Mouse (Mus musculus) intestine, embryonic 15.5 days (tissue): ENCODE results near the gene Prph2. TPM values are rescaled to one million over a fixed set of nuclear protein-coding genes. Genes with fewer than 3 reads are reported as not detected.

Experiments
- ATAC-seq: fragments of 200-750 bp; cut with Nextera tagmentation; 2 replicates; pipeline ENCODE4 v1.8.0; 2017; ENCODE audit warnings: moderate TSS enrichment, moderate library complexity
- H3K27ac ChIP-seq: fragments of 300-500 bp; sonication (generic); 2 replicates; pipeline ENCODE4 v1.5.1; 2015; ENCODE audit warnings: mild to moderate bottlenecking, inconsistent platforms
- H3K27me3 ChIP-seq: fragments of 300-500 bp; sonication (generic); replicated peaks from 2 replicates; pipeline ENCODE4 v1.6.1; 2015; ENCODE audit warnings: inconsistent platforms
- H3K36me3 ChIP-seq: fragments of 300-500 bp; sonication (generic); 2 replicates; pipeline ENCODE4 v1.6.1; 2015; ENCODE audit warnings: inconsistent platforms
- H3K4me1 ChIP-seq: fragments of 300-500 bp; sonication (generic); replicated peaks from 2 replicates; pipeline ENCODE4 v1.6.1; 2015; ENCODE audit warnings: inconsistent platforms
- H3K4me2 ChIP-seq: fragments of 300-500 bp; sonication (generic); replicated peaks from 2 replicates; pipeline ENCODE4 v1.6.1; 2015; ENCODE audit warnings: mild to moderate bottlenecking, inconsistent platforms
- H3K4me3 ChIP-seq: fragments of 300-500 bp; sonication (generic); replicated peaks from 2 replicates; pipeline ENCODE4 v1.5.1; 2015; ENCODE audit warnings: inconsistent platforms
- H3K9ac ChIP-seq: fragments of 300-500 bp; sonication (generic); 2 replicates; pipeline ENCODE4 v1.6.1; 2015; ENCODE audit warnings: inconsistent platforms
- H3K9me3 ChIP-seq: fragments of 300-500 bp; sonication (generic); 2 replicates; pipeline ENCODE4 v1.6.1; 2016; ENCODE audit warnings: inconsistent platforms
- whole genome bisulfite sequencing: fragments of 180-500 bp; shearing (Covaris S2); methylation state at CpG from one replicate; pipeline ENCODE4 v1.1.7; 2015; 5-methylcytosine and 5-hydroxymethylcytosine counted together
- polyA plus RNA-seq: library from polyadenylated mRNA; unstranded; fragments of >200 nt; fragmentation: Nextera tagmentation; extraction: Ambion mirVana; gene quantifications from 2 replicates; pipeline ENCODE4 v1.2.1, GENCODE M21; 2015

Gene Prph2
- polyA plus RNA-seq, 1 experiment from 2014 or later = not detected

DNA sequence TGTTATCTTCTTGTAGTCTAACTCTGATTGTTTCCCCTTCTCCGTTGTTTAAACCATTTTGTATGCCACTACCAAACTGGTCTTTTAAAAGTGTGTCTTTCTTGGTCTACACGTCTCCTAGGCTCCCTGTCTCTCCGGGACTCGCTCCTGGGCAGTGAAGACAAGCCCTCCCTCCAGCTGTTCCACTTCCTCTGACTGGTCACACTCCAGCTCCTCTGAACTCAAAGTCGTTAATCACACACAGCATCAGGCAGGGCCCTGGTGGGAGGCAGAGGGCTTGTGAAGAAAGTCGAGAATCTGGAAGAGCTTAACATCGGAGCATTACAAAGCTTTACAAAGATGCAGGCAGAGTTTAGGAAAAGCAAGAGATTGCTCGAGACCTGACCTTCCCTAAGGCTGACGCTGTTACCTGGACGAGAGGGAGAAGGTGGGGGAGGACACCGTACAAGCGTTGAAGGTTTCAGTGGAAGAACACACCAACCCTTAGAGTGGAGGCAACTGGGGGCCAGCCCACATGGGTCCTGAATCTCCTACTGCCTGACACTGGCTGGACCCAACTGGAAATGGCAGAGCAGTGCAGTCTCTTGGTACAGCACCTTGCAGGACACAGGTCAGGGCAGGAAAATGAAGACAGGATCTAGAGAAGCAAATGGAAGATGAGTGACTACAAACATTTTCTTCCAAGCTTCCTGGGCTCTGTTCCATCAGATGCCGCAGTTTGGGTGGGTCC is 12.9 kb upstream of the Prph2 start:
- ATAC-seq = peak; percentile 45; the same call in 1 of the 2 replicates

GRCm38 (mm10) chr17:46900941-46901340 is 9.3 kb upstream of the Prph2 start:
- Histone ChIP-seq H3K36me3 (no peaks in the 10 kb centered on the region), H3K27me3 (no peaks in the 10 kb centered on the region), H3K4me1 (peaks cover 3% of the 10 kb centered on the region; the same call in 1 of the 2 replicates), H3K9me3 (no peaks in the 10 kb centered on the region), H3K9ac (no peak overlapping the region), H3K4me3 (no peak overlapping the region), H3K27ac (no peak overlapping the region), H3K4me2 (no peak overlapping the region)
- 57% methylated on average over 2 of the region's 2 CpGs for WGBS
- no peak for ATAC-seq

More for the DNA sequence above, 12.9 kb upstream of the Prph2 start:
- no peak overlapping the region; the same call in 1 of the 2 replicates for H3K27ac ChIP-seq
- H3K4me1 ChIP-seq = peaks cover 4% of the 10 kb centered on the region; the same call in 1 of the 2 replicates
- H3K4me2 ChIP-seq = no peak overlapping the region
- H3K9me3 ChIP-seq = no peaks in the 10 kb centered on the region
- WGBS = 39% methylated on average over 13 of the region's 13 CpGs
- no peaks in the 10 kb centered on the region for H3K27me3 ChIP-seq
- no peak overlapping the region for H3K4me3 ChIP-seq
- H3K9ac ChIP-seq = no peak overlapping the region
- no peaks in the 10 kb centered on the region for H3K36me3 ChIP-seq

DNA sequence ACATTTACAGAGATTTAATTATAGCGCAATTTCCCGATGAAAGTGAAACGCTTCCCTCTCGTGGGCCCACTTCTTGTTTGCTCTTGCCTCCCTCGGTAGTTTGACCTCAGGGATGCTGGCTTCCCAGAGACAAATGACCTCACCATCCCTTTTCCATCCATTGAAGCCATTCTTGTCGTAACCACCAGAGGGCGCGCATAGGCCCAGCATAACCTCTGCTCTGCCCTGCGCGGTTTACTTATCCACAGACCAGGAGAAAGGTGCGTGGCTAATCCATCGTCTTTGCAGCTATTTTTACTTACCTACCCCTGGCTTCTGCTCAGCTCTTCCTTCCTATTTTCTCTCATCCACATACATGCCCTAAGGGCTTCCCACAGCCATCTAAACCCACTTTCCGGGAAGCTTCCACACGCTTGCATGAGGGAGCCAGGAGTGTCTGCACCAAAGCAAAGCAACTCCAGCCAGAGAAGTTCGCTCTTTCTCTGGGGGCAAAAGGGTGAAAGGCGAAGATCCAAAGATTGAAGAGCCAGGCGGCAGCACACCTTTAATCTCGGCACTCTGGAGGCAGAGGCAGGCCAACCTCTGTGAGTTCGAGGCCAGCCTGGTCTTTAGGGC is 6.3 kb upstream of the Prph2 start:
- peak; percentile 82 for ATAC-seq

GRCm38 (mm10) chr17:46912331-46912730 is 2.1 kb downstream of the Prph2 start:
- Histone ChIP-seq H3K4me1 (no peaks in the 10 kb centered on the region; the same call in 1 of the 2 replicates), H3K4me3 (no peak overlapping the region), H3K9me3 (no peaks in the 10 kb centered on the region), H3K4me2 (no peak overlapping the region), H3K27ac (no peak overlapping the region), H3K27me3 (no peaks in the 10 kb centered on the region), H3K9ac (no peak overlapping the region), H3K36me3 (no peaks in the 10 kb centered on the region)
- no peak for ATAC-seq
- 43% methylated on average over 6 of the region's 6 CpGs for WGBS

More for the DNA sequence above, 6.3 kb upstream of the Prph2 start:
- no peak overlapping the region for H3K9ac ChIP-seq
- H3K27ac ChIP-seq = no peak overlapping the region
- H3K4me3 ChIP-seq = no peak overlapping the region
- no peak overlapping the region; the same call in 1 of the 2 replicates for H3K4me2 ChIP-seq
- 22% methylated on average over 19 of the region's 19 CpGs for WGBS
- H3K4me1 ChIP-seq = peaks cover 3% of the 10 kb centered on the region; the same call in 1 of the 2 replicates
- no peaks in the 10 kb centered on the region for H3K36me3 ChIP-seq
- no peaks in the 10 kb centered on the region for H3K9me3 ChIP-seq
- H3K27me3 ChIP-seq = no peaks in the 10 kb centered on the region

DNA sequence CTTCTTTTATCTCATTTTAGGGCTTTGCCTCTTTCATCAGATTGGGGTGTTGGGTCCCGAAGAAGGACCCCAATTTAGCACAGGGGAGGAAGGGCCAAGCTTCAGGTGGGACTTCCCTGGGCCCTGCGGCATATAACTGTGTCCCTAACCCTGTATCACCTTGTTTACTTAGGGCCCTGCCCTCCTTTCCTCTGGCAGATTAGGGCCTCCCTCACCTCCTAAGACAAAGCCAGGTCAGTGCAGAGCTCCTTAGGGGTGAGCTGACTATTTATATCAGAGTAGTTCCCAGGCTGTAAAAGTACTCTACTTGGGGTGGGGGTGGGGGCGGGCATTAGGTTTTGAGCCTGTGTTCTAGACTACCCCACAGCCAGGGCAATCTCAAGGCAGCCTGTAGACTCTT is 4.9 kb downstream of the Prph2 start:
- Histone ChIP-seq H3K4me2 (no peak overlapping the region), H3K27ac (no peak overlapping the region), H3K9me3 (no peaks in the 10 kb centered on the region), H3K36me3 (no peaks in the 10 kb centered on the region), H3K9ac (peak overlapping the region; percentile 6; the same call in 1 of the 2 replicates), H3K27me3 (no peaks in the 10 kb centered on the region), H3K4me1 (no peaks in the 10 kb centered on the region; the same call in 1 of the 2 replicates), H3K4me3 (no peak overlapping the region)
- ATAC-seq = no peak
- WGBS = 41% methylated on average over 3 of the region's 3 CpGs

- H3K4me1 ChIP-seq = no peaks in the 10 kb centered on the region; the same call in 1 of the 2 replicates
- 25% methylated on average over 4 of the region's 4 CpGs for WGBS
- H3K27me3 ChIP-seq = no peaks in the 10 kb centered on the region
- no peak overlapping the region for H3K4me2 ChIP-seq
- no peak for ATAC-seq
- H3K36me3 ChIP-seq = no peaks in the 10 kb centered on the region
- no peak overlapping the region for H3K27ac ChIP-seq
- no peaks in the 10 kb centered on the region for H3K9me3 ChIP-seq
- no peak overlapping the region for H3K4me3 ChIP-seq
- no peak overlapping the region for H3K9ac ChIP-seq
Observed at GRCm38 (mm10) chr17:46918951-46919350, 8.7 kb downstream of the Prph2 start.

GRCm38 (mm10) chr17:46920855-46921254 is 10.6 kb downstream of the Prph2 start:
- Histone ChIP-seq H3K27me3 (no peaks in the 10 kb centered on the region), H3K36me3 (no peaks in the 10 kb centered on the region), H3K9ac (no peak overlapping the region), H3K4me3 (no peak overlapping the region), H3K9me3 (no peaks in the 10 kb centered on the region), H3K4me1 (no peaks in the 10 kb centered on the region), H3K4me2 (no peak overlapping the region), H3K27ac (no peak overlapping the region)
- WGBS = 50% methylated on average over 6 of the region's 6 CpGs
- ATAC-seq = no peak

DNA sequence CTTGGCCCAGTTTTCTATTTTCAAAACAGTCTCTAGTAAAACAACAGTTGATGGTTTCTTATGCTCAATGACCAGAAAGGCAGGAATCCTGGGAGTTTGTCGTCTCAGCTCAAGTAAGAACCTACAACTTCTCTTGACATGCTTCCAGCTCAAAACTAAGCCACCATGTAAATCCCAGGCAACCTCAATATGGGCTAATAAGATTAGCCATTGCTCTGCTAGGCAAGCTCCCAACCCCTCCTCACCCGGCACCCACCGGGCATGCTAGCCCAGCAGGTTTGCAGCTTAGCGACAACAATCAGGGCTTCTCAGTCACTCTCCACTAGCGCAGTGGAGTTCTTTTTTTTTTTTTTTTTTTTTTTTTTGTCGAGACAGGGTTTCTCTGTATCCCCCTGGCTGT is 15.9 kb downstream of the Prph2 start:
- Histone ChIP-seq H3K4me1 (no peaks in the 10 kb centered on the region), H3K36me3 (peaks cover 9% of the 10 kb centered on the region; the same call in 1 of the 2 replicates), H3K4me2 (no peak overlapping the region), H3K27me3 (no peaks in the 10 kb centered on the region), H3K9me3 (no peaks in the 10 kb centered on the region), H3K4me3 (no peak overlapping the region), H3K27ac (no peak overlapping the region), H3K9ac (no peak overlapping the region)
- no peak for ATAC-seq
- 58% methylated on average over 6 of the region's 6 CpGs for WGBS

- H3K4me2 ChIP-seq = no peak overlapping the region
- H3K27me3 ChIP-seq = no peaks in the 10 kb centered on the region
- peaks cover 13% of the 10 kb centered on the region for H3K36me3 ChIP-seq
- H3K9ac ChIP-seq = no peak overlapping the region
- H3K9me3 ChIP-seq = no peaks in the 10 kb centered on the region
- ATAC-seq = no peak
- H3K27ac ChIP-seq = no peak overlapping the region
- WGBS = 67% methylated on average over 3 of the region's 3 CpGs
- no peaks in the 10 kb centered on the region for H3K4me1 ChIP-seq
- H3K4me3 ChIP-seq = no peak overlapping the region
Observed at GRCm38 (mm10) chr17:46926941-46927340, 16.7 kb downstream of the Prph2 start.

DNA sequence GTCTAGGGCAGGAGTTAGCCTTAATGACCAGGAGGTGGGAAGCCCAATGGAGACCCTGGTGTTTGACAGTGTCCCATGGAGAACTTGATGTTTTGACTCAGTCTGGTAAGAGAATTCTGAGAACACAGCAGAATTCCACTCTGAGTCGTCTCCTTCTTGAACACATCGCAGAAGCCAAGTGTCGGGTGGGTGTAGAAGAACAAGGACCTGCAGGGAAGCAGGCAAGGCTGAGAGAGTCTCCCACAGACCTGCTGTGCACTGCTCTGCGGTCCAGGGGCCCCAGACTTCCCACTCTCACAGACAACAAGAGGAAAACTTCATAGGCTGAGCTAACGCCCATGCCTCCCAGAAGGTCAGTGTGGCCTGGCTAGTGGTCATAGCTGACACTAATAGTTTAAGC is 17.5 kb downstream of the Prph2 start:
- no peak for ATAC-seq
- H3K27ac ChIP-seq = no peak overlapping the region
- peaks cover 21% of the 10 kb centered on the region for H3K36me3 ChIP-seq
- no peaks in the 10 kb centered on the region for H3K4me1 ChIP-seq
- WGBS = 92% methylated on average over 5 of the region's 5 CpGs
- H3K9me3 ChIP-seq = no peaks in the 10 kb centered on the region
- no peaks in the 10 kb centered on the region for H3K27me3 ChIP-seq
- no peak overlapping the region for H3K4me2 ChIP-seq
- no peak overlapping the region for H3K9ac ChIP-seq
- no peak overlapping the region for H3K4me3 ChIP-seq

- no peak for ATAC-seq
- H3K27ac ChIP-seq = no peak overlapping the region
- 82% methylated on average over 12 of the region's 12 CpGs for WGBS
Observed at GRCm38 (mm10) chr17:46929277-46929676, 19.0 kb downstream of the Prph2 start.

DNA sequence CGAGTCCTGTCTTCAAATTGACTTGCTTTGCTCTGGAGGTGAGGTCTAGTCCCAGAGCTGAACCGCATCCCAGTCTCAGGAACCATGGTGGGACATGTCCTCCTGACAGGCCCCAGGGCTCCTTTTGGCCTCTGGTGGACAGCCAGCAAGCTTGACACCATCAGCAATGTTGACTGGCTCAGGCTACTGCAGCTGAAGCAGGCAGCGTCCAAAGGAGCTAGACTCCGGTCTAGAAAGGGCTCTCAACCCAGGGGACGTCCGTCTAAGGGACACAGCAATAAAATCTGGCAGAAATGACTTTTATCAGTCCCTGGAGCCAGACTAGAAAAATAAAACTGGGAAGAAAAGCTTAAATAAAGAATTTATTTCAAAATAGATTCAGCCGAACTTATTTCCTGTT is 19.6 kb downstream of the Prph2 start:
- H3K27me3 ChIP-seq = no peaks in the 10 kb centered on the region
- H3K36me3 ChIP-seq = peaks cover 38% of the 10 kb centered on the region
- H3K4me3 ChIP-seq = no peak overlapping the region
- WGBS = 87% methylated on average over 7 of the region's 7 CpGs
- H3K9me3 ChIP-seq = no peaks in the 10 kb centered on the region
- H3K4me1 ChIP-seq = no peaks in the 10 kb centered on the region
- H3K27ac ChIP-seq = no peak overlapping the region
- no peak overlapping the region for H3K9ac ChIP-seq
- H3K4me2 ChIP-seq = no peak overlapping the region
- ATAC-seq = no peak

More at GRCm38 (mm10) chr17:46929277-46929676, 19.0 kb downstream of the Prph2 start:
- peaks cover 36% of the 10 kb centered on the region for H3K36me3 ChIP-seq
- no peaks in the 10 kb centered on the region for H3K9me3 ChIP-seq
- no peaks in the 10 kb centered on the region for H3K27me3 ChIP-seq
- no peak overlapping the region for H3K9ac ChIP-seq
- no peak overlapping the region for H3K4me3 ChIP-seq
- H3K4me1 ChIP-seq = no peaks in the 10 kb centered on the region
- H3K4me2 ChIP-seq = no peak overlapping the region
